Mouse (Mus musculus): ENCODE measurements around the gene Ninj1.

Ninj1 gene

GRCm38 (mm10) chr13:49171729-49172128, 15.6 kb upstream of the Ninj1 start:
- no peak for DNase-seq (ENCODE audit: low spot score in 2 of 2)

GRCm38 (mm10) chr13:49172335-49172734, 14.9 kb upstream of the Ninj1 start:
- DNase-seq (ENCODE audit: low spot score in 2 of 2) = peak in 1 of 2 experiments; percentile 85

- DNase-seq (ENCODE audit: low spot score in 2 of 2) = peak in 1 of 2 experiments; percentile 90
Observed at GRCm38 (mm10) chr13:49172971-49173596, 14.2 kb upstream of the Ninj1 start.

GRCm38 (mm10) chr13:49175509-49175908, 11.8 kb upstream of the Ninj1 start:
- DNase-seq (ENCODE audit: low spot score in 2 of 2) = no peak

- peak in 1 of 2 experiments; percentile 80 for DNase-seq (ENCODE audit: low spot score in 2 of 2)
Observed at GRCm38 (mm10) chr13:49178839-49179585, 8.3 kb upstream of the Ninj1 start.

GRCm38 (mm10) chr13:49180274-49180673, 7.0 kb upstream of the Ninj1 start:
- DNase-seq (ENCODE audit: low spot score in 2 of 2) = no peak

GRCm38 (mm10) chr13:49180691-49181090, 6.6 kb upstream of the Ninj1 start:
- no peak for DNase-seq (ENCODE audit: low spot score in 2 of 2)

- DNase-seq (ENCODE audit: low spot score in 2 of 2) = no peak
Observed at GRCm38 (mm10) chr13:49181411-49181984, 5.8 kb upstream of the Ninj1 start.

GRCm38 (mm10) chr13:49183161-49183560, 4.1 kb upstream of the Ninj1 start:
- no peak for DNase-seq (ENCODE audit: low spot score in 2 of 2)

GRCm38 (mm10) chr13:49183646-49184045, 3.6 kb upstream of the Ninj1 start:
- no peak for DNase-seq (ENCODE audit: low spot score in 2 of 2)

- DNase-seq (ENCODE audit: low spot score in 2 of 2) = no peak
Observed at GRCm38 (mm10) chr13:49186798-49187287, 442 bp upstream of the Ninj1 start.

- DNase-seq (ENCODE audit: low spot score in 2 of 2) = no peak
Observed at GRCm38 (mm10) chr13:49188219-49188965, 1.1 kb downstream of the Ninj1 start.

GRCm38 (mm10) chr13:49188966-49189360, 1.7 kb downstream of the Ninj1 start:
- DNase-seq (ENCODE audit: low spot score in 2 of 2) = no peak

GRCm38 (mm10) chr13:49189970-49190870, 2.9 kb downstream of the Ninj1 start:
- no peak for DNase-seq (ENCODE audit: low spot score in 2 of 2)

- DNase-seq (ENCODE audit: low spot score in 2 of 2) = no peak
Observed at GRCm38 (mm10) chr13:49190876-49191672, 3.8 kb downstream of the Ninj1 start.

- no peak for DNase-seq (ENCODE audit: low spot score in 2 of 2)
Observed at GRCm38 (mm10) chr13:49191673-49192035, 4.4 kb downstream of the Ninj1 start.

GRCm38 (mm10) chr13:49192156-49192855, 5.0 kb downstream of the Ninj1 start:
- DNase-seq (ENCODE audit: low spot score in 2 of 2) = no peak

- DNase-seq (ENCODE audit: low spot score in 2 of 2) = no peak
Observed at GRCm38 (mm10) chr13:49193650-49194049, 6.4 kb downstream of the Ninj1 start.

- DNase-seq (ENCODE audit: low spot score in 2 of 2) = no peak
Observed at GRCm38 (mm10) chr13:49194811-49195210, 7.5 kb downstream of the Ninj1 start.

GRCm38 (mm10) chr13:49195651-49196050, 8.4 kb downstream of the Ninj1 start:
- no peak for DNase-seq (ENCODE audit: low spot score in 2 of 2)

All from left cerebral cortex, adult 9 months (tissue).